In the genomic region with DNA sequence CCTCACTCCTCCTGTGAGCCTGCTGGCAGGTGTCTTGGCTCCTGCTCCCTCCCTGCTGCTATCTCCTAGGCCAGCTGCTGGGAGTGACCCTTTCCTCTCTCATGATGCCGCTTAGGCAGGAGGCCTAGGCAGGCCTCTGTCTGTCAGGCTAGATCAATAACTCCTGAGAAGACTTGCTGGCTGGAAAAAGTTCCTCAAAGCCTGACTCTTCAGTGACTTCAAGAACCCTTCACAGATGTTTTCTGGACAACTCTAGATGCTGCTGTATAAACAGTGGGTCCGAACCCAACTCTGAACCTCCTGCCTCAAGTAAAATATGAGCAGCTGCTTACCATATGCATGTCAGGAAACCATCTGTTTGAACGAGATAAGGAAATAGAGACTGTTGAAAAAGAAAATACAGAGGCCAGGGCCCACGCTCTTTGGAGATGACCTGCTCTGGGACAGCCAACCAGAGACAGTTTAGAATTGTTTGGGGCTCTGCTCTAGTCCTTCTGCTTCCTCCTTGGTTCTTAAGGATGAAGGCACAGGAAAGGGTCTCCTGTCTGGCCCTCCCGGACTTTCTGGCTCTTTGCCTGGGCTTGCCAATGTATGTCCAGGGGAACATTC, we compare ENCODE assay signal across 14 mouse cellular contexts. TPM values are rescaled to one million over a fixed set of nuclear protein-coding genes. Genes with fewer than 3 reads are reported as not detected.
DNase-seq lines count a peak whose midpoint lies in the region; ATAC-seq and TF ChIP-seq lines count a peak whose summit lies in the region.
"Had no signal": no experiment of that assay in that cellular context is flagged by ENCODE, and none has a peak within 500 bp of the region (broad histone marks: within the 10 kb centered on the region; RNA-seq: fewer than 3 reads in every experiment).

TSS of gene Epb42 (minus strand) at position 340 of the 609 bp plus-strand sequence.

- H3K36me3 ChIP-seq in heart, embryonic 14.5 days (ENCODE audit: control insufficient read depth, insufficient read depth, low read length), result no peaks in the 10 kb centered on the region
- H3K36me3 ChIP-seq in heart, adult 2 months (ENCODE audit: control insufficient read depth, insufficient read depth, low read length), result no peaks in the 10 kb centered on the region
- peaks cover 50% of the 10 kb centered on the region for H3K36me3 ChIP-seq in erythroblast, embryonic 14.5 days (ENCODE audit: control insufficient read depth)
- H3K36me3 ChIP-seq: embryonic facial prominence, embryonic 13.5 days; hindbrain, embryonic 10.5 days; limb, embryonic 10.5 days had no signal

- ATAC-seq in heart, embryonic 14.5 days (ENCODE audit: insufficient number of reproducible peaks, insufficient read depth, low FRiP score, low read depth), result peak; percentile 26; the same call in 1 of the 2 replicates
- ATAC-seq in megakaryocyte-erythroid progenitor cell, adult 5-6 weeks (replicated peaks; ENCODE audit: low FRiP score, low TSS enrichment, poor library complexity, severe bottlenecking), result peak; percentile 97
- ATAC-seq: activated CD4-positive, CD25-positive, alpha-beta regulatory T cell, adult 4 months had no signal

- peaks cover 0 to 2% of the 10 kb centered on the region in 2 experiments; a peak in 1 of 4 replicates for H3K4me1 ChIP-seq in heart, embryonic 14.5 days (ENCODE audit: control insufficient read depth in 2 of 2, insufficient read depth in 2 of 2, low read length in 2 of 2)
- no peaks in the 10 kb centered on the region for H3K4me1 ChIP-seq in heart, adult 2 months (ENCODE audit: control insufficient read depth, insufficient read depth, low read length)
- H3K4me1 ChIP-seq in erythroblast, embryonic 14.5 days (ENCODE audit: control insufficient read depth), result peaks cover 63% of the 10 kb centered on the region
- H3K4me1 ChIP-seq: embryonic facial prominence, embryonic 13.5 days; hindbrain, embryonic 10.5 days; limb, embryonic 10.5 days had no signal

- peak within 1 kb of the TSS in 1 of 2 experiments; percentile 23; a peak in 1 of 4 replicates for H3K27ac ChIP-seq in heart, embryonic 14.5 days (replicated peaks in 1 of 2; ENCODE audit: control insufficient read depth in 1 of 2, insufficient read depth in 1 of 2, low read depth in 2 of 2, low read length in 2 of 2)
- H3K27ac ChIP-seq in heart, adult 2 months, result no peak within 1 kb of the TSS
- H3K27ac ChIP-seq: embryonic facial prominence, embryonic 13.5 days; hindbrain, embryonic 10.5 days; limb, embryonic 10.5 days had no signal

- DNase-seq in heart, adult 2 months, result no peak
- peak; percentile 85 for DNase-seq in MEL-GATA-1-ER (ENCODE audit: extremely low read depth, low read depth)
- no peak for DNase-seq in ovary, postnatal 36 days (ENCODE audit: low spot score)
- DNase-seq in cerebellum, postnatal 14 days, result no peak
- DNase-seq: kidney, postnatal 25 days; midbrain, embryonic 14.5 days had no signal

- WGBS in heart, embryonic 14.5 days, result 42% methylated on average over 5 of the region's 5 CpGs
- WGBS in heart, adult 2 months, result 42% methylated on average over 5 of the region's 5 CpGs

- no peaks in the 10 kb centered on the region for H3K9me3 ChIP-seq in heart, embryonic 14.5 days (ENCODE audit: control insufficient read depth, low read length)
- H3K9me3 ChIP-seq in erythroblast, embryonic 14.5 days (ENCODE audit: control insufficient read depth, low read length), result peaks cover 2% of the 10 kb centered on the region
- H3K9me3 ChIP-seq: embryonic facial prominence, embryonic 13.5 days; hindbrain, embryonic 10.5 days; limb, embryonic 10.5 days had no signal

- intact Hi-C loops in heart, adult 2 months (cut with DNase I), result no loop called here

- H3K4me3 ChIP-seq in heart, embryonic 14.5 days (ENCODE audit: control insufficient read depth in 1 of 2, insufficient read depth in 1 of 2, low read depth in 1 of 2, low read length in 2 of 2), result no peak within 1 kb of the TSS
- H3K4me3 ChIP-seq in heart, adult 2 months, result no peak within 1 kb of the TSS
- H3K4me3 ChIP-seq in erythroblast, embryonic 14.5 days (replicated peaks), result peak within 1 kb of the TSS; percentile 96
- H3K4me3 ChIP-seq: embryonic facial prominence, embryonic 13.5 days; limb, embryonic 10.5 days had no signal

- H3K79me2 ChIP-seq in heart, adult 2 months (replicated peaks; ENCODE audit: control insufficient read depth, insufficient read depth, low read length), result no peaks in the 10 kb centered on the region

- no peak within 1 kb of the TSS for H3K9ac ChIP-seq in heart, embryonic 14.5 days (ENCODE audit: low read length)
- no peak within 1 kb of the TSS for H3K9ac ChIP-seq in heart, adult 2 months (ENCODE audit: low read depth, low read length)
- H3K9ac ChIP-seq: embryonic facial prominence, embryonic 13.5 days had no signal

- no peak within 1 kb of the TSS for H3K4me2 ChIP-seq in heart, embryonic 14.5 days (ENCODE audit: low read length)
- H3K4me2 ChIP-seq: embryonic facial prominence, embryonic 13.5 days had no signal

- no peak for TF ChIP-seq EP300 in heart, adult 2 months (IDR thresholded peaks at IDR 0.05; ENCODE audit: insufficient read depth, low read depth, low read length)

- TF ChIP-seq POLR2A in heart, adult 2 months (IDR thresholded peaks at IDR 0.05; ENCODE audit: insufficient read depth, low read depth, low read length), result no peak

- TF ChIP-seq CTCF in heart, adult 2 months (IDR thresholded peaks at IDR 0.05), result no peak

- no peaks in the 10 kb centered on the region for H3K27me3 ChIP-seq in heart, embryonic 14.5 days (ENCODE audit: control insufficient read depth, insufficient read depth, low read length)
- no peaks in the 10 kb centered on the region for H3K27me3 ChIP-seq in heart, adult 2 months (ENCODE audit: control insufficient read depth, insufficient read depth, low read length)
- H3K27me3 ChIP-seq in erythroblast, embryonic 14.5 days (ENCODE audit: control insufficient read depth), result no peaks in the 10 kb centered on the region
- H3K27me3 ChIP-seq: CH12.LX; embryonic facial prominence, embryonic 13.5 days had no signal

RNA-seq across cellular contexts. Expression of gene Epb42, which starts in this region (rescaled TPM):
- polyA plus RNA-seq in heart, embryonic 14.5 days (2014; fragmentation: Nextera tagmentation; extraction: Ambion mirVana), result 1.1 and 2.2 TPM in 2 replicates
- under 1 TPM in 1 of 2 experiments, not detected in 1; 0.09 TPM for total RNA-seq in heart, adult 2 months (2021)
- polyA plus RNA-seq in heart, adult 2 months (2012; rRNA removed), result 0.12 and 0.41 TPM in 2 replicates
- polyA plus RNA-seq in erythroblast, embryonic 14.5 days (2012), result 11.1 and 14.1 TPM in 2 replicates
- total RNA-seq in megakaryocyte-erythroid progenitor cell, adult 5-6 weeks (2014; fragmentation: Nextera tagmentation), result 24.6 and 30.0 TPM in 2 replicates
- 13.0 and 19.8 TPM in 2 replicates for total RNA-seq in megakaryocyte-erythroid progenitor cell, adult 5-6 weeks (2017)
- total RNA-seq: CH12.LX had no signal

Comparison
In these comparisons a context has a peak if more than half of its experiments do, and no peak if none do; other contexts are left out.
1. RNA of gene Epb42 (total RNA-seq): 13.0 to 30.0 TPM in megakaryocyte-erythroid progenitor cell, adult 5-6 weeks; 0.09 TPM in heart, adult 2 months; every median in the first group is over 10 times any median in the second.